Mouse (Mus musculus): ENCODE results near the gene Gm10696.
"Not testable (repeated sequence)": the region's sequence is repeated elsewhere in the genome, so short reads cannot be mapped to it uniquely, and the experiment has no call there.

Gm10696 gene

GRCm38 (mm10) chr3:94178093-94178492 lies at the start of gene Gm10696:
Gene Gm10696, minus strand, starts transcription at chr3:94178193.
- DNase-seq (ENCODE audit: low spot score in 2 of 2), result not testable (repeated sequence)

GRCm38 (mm10) chr3:94196414-94196813 lies 18.4 kb upstream of the Gm10696 start, which contains the start of gene Gm5286:
Gene Gm5286, plus strand, starts transcription at chr3:94196714.
- DNase-seq (ENCODE audit: low spot score in 2 of 2), result not testable (repeated sequence)

GRCm38 (mm10) chr3:94167351-94167750 lies 10.6 kb downstream of the Gm10696 start:
- not testable (repeated sequence) for DNase-seq (ENCODE audit: low spot score in 2 of 2)

All from left cerebral cortex, adult 9 months (tissue).